Mouse (Mus musculus): Measurements from ENCODE around the gene Cdh26. TPM values are rescaled to one million over a fixed set of nuclear protein-coding genes. Genes with fewer than 3 reads are reported as not detected.

Gene Cdh26
- polyA plus RNA-seq, 1 experiment from 2014 or later: not detected

DNA sequence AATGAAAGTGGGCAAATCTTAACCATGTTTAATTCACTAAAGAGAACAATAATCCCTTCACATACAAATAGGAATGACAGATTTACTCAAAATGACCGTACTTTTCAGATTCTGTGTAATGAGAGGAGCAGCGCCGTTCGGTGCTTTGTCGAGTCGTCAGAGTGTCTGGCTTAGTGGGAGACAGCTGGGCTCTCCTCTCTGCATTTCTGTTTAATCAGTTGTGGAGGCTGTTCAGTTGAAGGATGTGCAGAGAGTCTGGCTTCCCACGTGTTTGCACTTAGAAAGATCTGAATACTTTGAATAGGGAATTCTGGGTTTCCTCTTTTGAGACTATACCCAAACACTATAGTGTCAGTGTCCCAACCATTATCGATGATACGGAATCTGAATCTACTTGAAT lies 7.0 kb downstream of the Cdh26 start:
- H3K36me3 ChIP-seq (ENCODE audit: control insufficient read depth, insufficient read depth, low read length): no peaks in the 10 kb centered on the region
- no peak overlapping the region for H3K4me2 ChIP-seq (ENCODE audit: low read length)
- H3K9me3 ChIP-seq (ENCODE audit: control insufficient read depth, low read length): no peaks in the 10 kb centered on the region; the same call in 1 of the 2 replicates
- H3K27ac ChIP-seq (replicated peaks in 1 of 2; ENCODE audit: control insufficient read depth in 1 of 2, insufficient read depth in 1 of 2, low read depth in 2 of 2, low read length in 2 of 2): no peak overlapping the region
- H3K27me3 ChIP-seq (ENCODE audit: control insufficient read depth, insufficient read depth, low read length): no peaks in the 10 kb centered on the region
- H3K4me3 ChIP-seq (ENCODE audit: control insufficient read depth in 1 of 2, insufficient read depth in 1 of 2, low read depth in 1 of 2, low read length in 2 of 2): no peak overlapping the region
- WGBS: 51% methylated on average over 9 of the region's 9 CpGs
- no peak overlapping the region for H3K9ac ChIP-seq (ENCODE audit: low read length)
- no peak for ATAC-seq (ENCODE audit: insufficient number of reproducible peaks, insufficient read depth, low FRiP score, low read depth)
- no peaks in the 10 kb centered on the region for H3K4me1 ChIP-seq (ENCODE audit: control insufficient read depth in 2 of 2, insufficient read depth in 2 of 2, low read length in 2 of 2)

- Histone ChIP-seq H3K27ac (replicated peaks in 1 of 2; ENCODE audit: control insufficient read depth in 1 of 2, insufficient read depth in 1 of 2, low read depth in 2 of 2, low read length in 2 of 2) (no peak overlapping the region), H3K27me3 (ENCODE audit: control insufficient read depth, insufficient read depth, low read length) (no peaks in the 10 kb centered on the region), H3K4me2 (ENCODE audit: low read length) (no peak overlapping the region), H3K9me3 (ENCODE audit: control insufficient read depth, low read length) (no peaks in the 10 kb centered on the region), H3K36me3 (ENCODE audit: control insufficient read depth, insufficient read depth, low read length) (no peaks in the 10 kb centered on the region), H3K4me1 (ENCODE audit: control insufficient read depth in 2 of 2, insufficient read depth in 2 of 2, low read length in 2 of 2) (no peaks in the 10 kb centered on the region), H3K9ac (ENCODE audit: low read length) (no peak overlapping the region), H3K4me3 (ENCODE audit: control insufficient read depth in 1 of 2, insufficient read depth in 1 of 2, low read depth in 1 of 2, low read length in 2 of 2) (no peak overlapping the region)
- 86% methylated on average over 4 of the region's 4 CpGs for WGBS
- no peak for ATAC-seq (ENCODE audit: insufficient number of reproducible peaks, insufficient read depth, low FRiP score, low read depth)
These were observed 19.1 kb downstream of the Cdh26 start for GRCm38 (mm10) chr2:178449386-178449785.

DNA sequence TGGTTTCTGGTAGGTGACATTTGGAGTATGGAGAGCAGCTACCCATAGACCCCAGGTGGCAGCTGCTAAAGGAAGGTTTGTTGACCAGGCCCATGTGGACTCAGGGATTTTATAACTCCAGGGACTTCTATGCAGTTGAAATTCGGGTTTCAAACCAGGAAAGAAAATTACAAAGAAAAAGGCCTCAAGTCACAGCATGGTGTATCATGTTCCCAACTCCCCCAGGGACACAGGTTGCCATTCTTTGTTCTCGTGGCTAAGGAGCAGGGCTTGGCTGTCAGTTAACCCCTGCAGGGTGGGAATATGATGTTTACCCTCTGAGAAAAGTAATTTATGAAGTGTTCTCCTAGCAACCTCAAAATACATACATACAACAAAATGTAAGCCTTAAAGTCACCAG lies 19.9 kb downstream of the Cdh26 start:
- WGBS: 30% methylated on average over 2 of the region's 2 CpGs
- no peak overlapping the region for H3K27ac ChIP-seq (replicated peaks in 1 of 2; ENCODE audit: control insufficient read depth in 1 of 2, insufficient read depth in 1 of 2, low read depth in 2 of 2, low read length in 2 of 2)
- H3K27me3 ChIP-seq (ENCODE audit: control insufficient read depth, insufficient read depth, low read length): no peaks in the 10 kb centered on the region
- H3K4me3 ChIP-seq (ENCODE audit: control insufficient read depth in 1 of 2, insufficient read depth in 1 of 2, low read depth in 1 of 2, low read length in 2 of 2): no peak overlapping the region
- H3K4me1 ChIP-seq (ENCODE audit: control insufficient read depth in 2 of 2, insufficient read depth in 2 of 2, low read length in 2 of 2): no peaks in the 10 kb centered on the region
- no peaks in the 10 kb centered on the region for H3K9me3 ChIP-seq (ENCODE audit: control insufficient read depth, low read length)
- no peak overlapping the region for H3K9ac ChIP-seq (ENCODE audit: low read length)
- no peak for ATAC-seq (ENCODE audit: insufficient number of reproducible peaks, insufficient read depth, low FRiP score, low read depth)
- H3K4me2 ChIP-seq (ENCODE audit: low read length): no peak overlapping the region
- H3K36me3 ChIP-seq (ENCODE audit: control insufficient read depth, insufficient read depth, low read length): no peaks in the 10 kb centered on the region

DNA sequence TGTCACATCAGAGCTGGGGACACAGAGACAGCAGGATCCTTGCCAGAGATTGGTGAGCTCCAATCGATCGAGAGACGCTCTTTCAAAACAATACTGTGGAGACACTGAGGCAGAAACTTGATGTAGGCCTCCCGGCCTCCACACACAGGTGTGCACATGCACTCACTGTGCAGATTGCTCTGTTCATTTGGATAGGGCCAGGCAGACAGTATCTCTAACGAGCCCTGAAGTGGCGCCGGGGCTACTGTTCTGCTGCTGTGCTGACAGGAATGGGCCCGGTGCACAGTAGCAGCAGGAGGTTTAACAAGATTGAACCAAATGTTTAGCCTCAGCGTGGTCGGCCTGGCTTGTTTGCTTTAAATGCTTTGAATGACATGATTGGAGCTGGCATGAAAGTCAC lies 20.6 kb downstream of the Cdh26 start:
- no peak overlapping the region for H3K9ac ChIP-seq (ENCODE audit: low read length)
- no peak overlapping the region for H3K4me3 ChIP-seq (ENCODE audit: control insufficient read depth in 1 of 2, insufficient read depth in 1 of 2, low read depth in 1 of 2, low read length in 2 of 2)
- H3K27ac ChIP-seq (replicated peaks in 1 of 2; ENCODE audit: control insufficient read depth in 1 of 2, insufficient read depth in 1 of 2, low read depth in 2 of 2, low read length in 2 of 2): no peak overlapping the region
- H3K4me2 ChIP-seq (ENCODE audit: low read length): no peak overlapping the region
- H3K4me1 ChIP-seq (ENCODE audit: control insufficient read depth in 2 of 2, insufficient read depth in 2 of 2, low read length in 2 of 2): no peaks in the 10 kb centered on the region
- H3K27me3 ChIP-seq (ENCODE audit: control insufficient read depth, insufficient read depth, low read length): no peaks in the 10 kb centered on the region
- no peaks in the 10 kb centered on the region for H3K36me3 ChIP-seq (ENCODE audit: control insufficient read depth, insufficient read depth, low read length)
- no peaks in the 10 kb centered on the region for H3K9me3 ChIP-seq (ENCODE audit: control insufficient read depth, low read length)
- WGBS: 50% methylated on average over 10 of the region's 10 CpGs
- no peak for ATAC-seq (ENCODE audit: insufficient number of reproducible peaks, insufficient read depth, low FRiP score, low read depth)

DNA sequence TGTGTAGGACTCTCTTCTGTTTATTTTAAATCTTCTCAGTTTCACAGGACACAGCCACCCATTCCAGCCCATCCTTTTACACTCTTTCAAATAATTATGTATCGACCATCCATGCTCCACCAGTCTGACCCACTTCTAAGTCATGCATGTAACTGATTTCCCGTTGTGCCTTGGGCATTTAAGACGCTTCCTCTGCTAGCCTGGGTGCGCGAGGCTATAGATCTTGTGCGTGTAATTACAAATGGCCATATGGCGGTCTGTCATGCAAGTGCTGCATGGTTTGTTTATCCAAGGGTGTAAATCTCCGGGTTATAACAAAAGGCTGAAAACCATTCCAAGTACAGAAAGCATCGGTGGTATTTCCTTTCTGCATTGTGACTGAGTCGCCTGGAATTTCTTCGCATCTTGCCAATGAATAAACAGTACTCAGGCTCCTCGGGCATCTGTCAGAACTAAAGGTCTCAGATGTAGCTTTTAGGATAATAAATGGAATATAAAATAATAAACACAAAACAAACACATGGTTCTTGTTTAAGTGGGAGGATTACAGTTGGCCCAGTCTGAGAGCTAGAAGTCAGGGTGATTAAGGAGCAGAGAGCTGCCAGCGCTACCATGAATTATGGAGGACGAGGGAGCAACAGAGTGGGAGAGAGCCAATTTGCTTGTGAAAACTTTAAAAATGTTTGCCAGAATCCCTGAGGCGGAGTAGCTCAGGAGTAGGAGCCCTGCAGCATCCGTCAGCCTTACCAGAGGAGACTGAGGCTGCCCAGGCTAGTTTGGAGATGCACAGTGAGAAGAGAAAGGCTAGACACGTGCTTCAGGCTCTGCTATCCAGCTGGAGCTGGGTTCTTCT lies 24.6 kb downstream of the Cdh26 start:
- no peaks in the 10 kb centered on the region for H3K9me3 ChIP-seq (ENCODE audit: control insufficient read depth, low read length)
- WGBS: 60% methylated on average over 17 of the region's 17 CpGs
- no peaks in the 10 kb centered on the region for H3K27me3 ChIP-seq (ENCODE audit: control insufficient read depth, insufficient read depth, low read length)
- H3K4me2 ChIP-seq (ENCODE audit: low read length): no peak overlapping the region
- peak overlapping the region; percentile 19 to 45; a peak in 2 of 4 replicates for H3K27ac ChIP-seq (replicated peaks in 1 of 2; ENCODE audit: control insufficient read depth in 1 of 2, insufficient read depth in 1 of 2, low read depth in 2 of 2, low read length in 2 of 2)
- H3K4me3 ChIP-seq (ENCODE audit: control insufficient read depth in 1 of 2, insufficient read depth in 1 of 2, low read depth in 1 of 2, low read length in 2 of 2): no peak overlapping the region
- H3K9ac ChIP-seq (ENCODE audit: low read length): no peak overlapping the region
- ATAC-seq (ENCODE audit: insufficient number of reproducible peaks, insufficient read depth, low FRiP score, low read depth): no peak
- H3K36me3 ChIP-seq (ENCODE audit: control insufficient read depth, insufficient read depth, low read length): no peaks in the 10 kb centered on the region
- H3K4me1 ChIP-seq (ENCODE audit: control insufficient read depth in 2 of 2, insufficient read depth in 2 of 2, low read length in 2 of 2): no peaks in the 10 kb centered on the region

GRCm38 (mm10) chr2:178457414-178457813 lies 27.1 kb downstream of the Cdh26 start:
- 85% methylated on average over 6 of the region's 6 CpGs for WGBS

DNA sequence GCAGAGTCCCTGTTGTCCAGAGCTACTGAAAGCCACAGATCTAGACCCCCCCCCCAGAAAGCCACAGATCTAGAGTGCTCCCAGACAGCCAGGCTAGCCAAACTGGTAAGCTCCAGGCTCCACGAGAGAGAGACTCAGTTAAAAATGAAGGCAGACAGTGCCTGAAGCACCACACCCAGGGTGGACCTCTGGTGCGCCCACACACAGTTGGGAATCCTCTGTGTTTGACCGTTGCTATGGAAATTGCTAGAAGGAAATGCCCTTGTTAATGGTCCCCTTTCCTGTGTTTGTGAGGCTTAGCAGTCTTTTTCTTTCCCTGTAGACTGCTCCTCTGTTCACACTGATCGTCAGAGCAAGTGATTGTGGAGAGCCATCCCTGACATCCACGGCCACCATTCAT lies 30.0 kb downstream of the Cdh26 start:
- no peaks in the 10 kb centered on the region for H3K27me3 ChIP-seq (ENCODE audit: control insufficient read depth, insufficient read depth, low read length)
- no peak overlapping the region for H3K4me3 ChIP-seq (ENCODE audit: control insufficient read depth in 1 of 2, insufficient read depth in 1 of 2, low read depth in 1 of 2, low read length in 2 of 2)
- WGBS: 54% methylated on average over 5 of the region's 5 CpGs
- H3K4me1 ChIP-seq (ENCODE audit: control insufficient read depth in 2 of 2, insufficient read depth in 2 of 2, low read length in 2 of 2): no peaks in the 10 kb centered on the region; a peak in 1 of 4 replicates
- H3K9ac ChIP-seq (ENCODE audit: low read length): no peak overlapping the region
- H3K9me3 ChIP-seq (ENCODE audit: control insufficient read depth, low read length): no peaks in the 10 kb centered on the region
- no peaks in the 10 kb centered on the region for H3K36me3 ChIP-seq (ENCODE audit: control insufficient read depth, insufficient read depth, low read length)
- no peak overlapping the region for H3K4me2 ChIP-seq (ENCODE audit: low read length)
- no peak overlapping the region for H3K27ac ChIP-seq (replicated peaks in 1 of 2; ENCODE audit: control insufficient read depth in 1 of 2, insufficient read depth in 1 of 2, low read depth in 2 of 2, low read length in 2 of 2)
- no peak; the same call in 1 of the 2 replicates for ATAC-seq (ENCODE audit: insufficient number of reproducible peaks, insufficient read depth, low FRiP score, low read depth)

More at GRCm38 (mm10) chr2:178457414-178457813, 27.1 kb downstream of the Cdh26 start:
- Histone ChIP-seq H3K9me3 (ENCODE audit: control insufficient read depth, low read length) (no peaks in the 10 kb centered on the region), H3K9ac (ENCODE audit: low read length) (no peak overlapping the region), H3K36me3 (ENCODE audit: control insufficient read depth, insufficient read depth, low read length) (no peaks in the 10 kb centered on the region), H3K4me3 (ENCODE audit: control insufficient read depth in 1 of 2, insufficient read depth in 1 of 2, low read depth in 1 of 2, low read length in 2 of 2) (no peak overlapping the region), H3K4me2 (ENCODE audit: low read length) (no peak overlapping the region), H3K27me3 (ENCODE audit: control insufficient read depth, insufficient read depth, low read length) (no peaks in the 10 kb centered on the region), H3K4me1 (ENCODE audit: control insufficient read depth in 2 of 2, insufficient read depth in 2 of 2, low read length in 2 of 2) (no peaks in the 10 kb centered on the region; a peak in 1 of 4 replicates), H3K27ac (replicated peaks in 1 of 2; ENCODE audit: control insufficient read depth in 1 of 2, insufficient read depth in 1 of 2, low read depth in 2 of 2, low read length in 2 of 2) (no peak overlapping the region)
- no peak for ATAC-seq (ENCODE audit: insufficient number of reproducible peaks, insufficient read depth, low FRiP score, low read depth)
